Mouse (Mus musculus): ENCODE results near the gene Gcnt3.

Gene Gcnt3

DNA sequence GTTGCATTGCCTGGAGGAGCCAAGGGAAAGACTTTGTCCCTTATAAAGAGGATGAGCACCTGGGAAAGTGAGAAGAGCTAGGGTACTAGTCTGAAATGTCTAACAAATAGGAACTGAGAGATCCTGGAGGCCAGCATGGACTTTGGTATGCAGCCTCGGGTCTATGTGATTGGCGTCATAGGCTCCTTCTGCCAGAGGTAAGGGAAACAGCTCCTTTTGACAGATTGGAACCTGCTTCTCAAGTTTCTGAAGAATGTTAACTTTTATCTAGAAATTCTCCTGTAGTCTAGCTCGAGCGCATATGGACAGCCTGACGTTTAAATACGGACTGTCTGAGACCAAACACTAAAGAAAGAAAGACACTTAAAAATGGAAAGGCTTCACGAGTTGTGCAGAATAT lies at the start of gene Gcnt3:
Gene Gcnt3 (minus strand): TSS at position 101 of the 400 bp plus-strand sequence.
- DNase-seq, result no peak

DNA sequence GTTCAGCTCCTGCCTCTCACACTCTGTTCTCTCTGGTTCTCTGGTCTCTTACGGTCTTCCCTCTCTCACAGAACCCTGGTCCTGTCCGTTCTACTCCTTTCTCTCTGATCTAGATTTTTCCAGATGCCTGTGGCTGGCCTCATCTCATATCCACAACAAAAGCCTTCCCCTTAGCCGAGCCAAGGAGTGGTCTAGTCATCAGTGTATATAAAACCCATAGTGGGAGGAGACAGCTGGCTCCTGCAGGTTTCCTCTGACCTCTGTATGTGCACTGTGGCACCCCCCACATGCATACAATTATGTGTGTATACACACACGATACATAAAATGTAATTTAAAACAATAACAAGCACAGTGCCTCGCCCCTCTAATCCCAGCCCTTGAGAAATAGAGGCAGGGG lies 49.5 kb upstream of the Gcnt3 start:
- no peak for DNase-seq

DNA sequence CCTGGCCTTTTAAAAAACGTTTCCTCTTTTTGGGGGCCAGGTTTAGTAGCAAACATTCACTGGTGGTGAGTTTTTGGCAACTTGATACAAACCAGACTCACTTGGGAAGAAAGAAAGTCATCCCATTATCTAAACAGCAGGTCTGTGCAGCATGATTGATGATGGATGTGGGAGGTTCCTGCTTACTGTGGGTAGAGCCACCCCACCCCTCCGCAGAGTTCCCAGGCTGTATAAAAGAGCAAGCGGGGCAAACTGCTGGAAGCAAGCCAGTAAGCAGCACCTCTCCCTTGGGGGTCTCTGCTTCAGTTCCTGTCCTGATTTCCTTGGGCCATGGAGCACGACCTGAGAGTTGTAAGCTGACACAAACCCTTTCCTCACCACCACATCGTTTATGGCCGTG lies 48.2 kb upstream of the Gcnt3 start:
- no peak for DNase-seq

DNA sequence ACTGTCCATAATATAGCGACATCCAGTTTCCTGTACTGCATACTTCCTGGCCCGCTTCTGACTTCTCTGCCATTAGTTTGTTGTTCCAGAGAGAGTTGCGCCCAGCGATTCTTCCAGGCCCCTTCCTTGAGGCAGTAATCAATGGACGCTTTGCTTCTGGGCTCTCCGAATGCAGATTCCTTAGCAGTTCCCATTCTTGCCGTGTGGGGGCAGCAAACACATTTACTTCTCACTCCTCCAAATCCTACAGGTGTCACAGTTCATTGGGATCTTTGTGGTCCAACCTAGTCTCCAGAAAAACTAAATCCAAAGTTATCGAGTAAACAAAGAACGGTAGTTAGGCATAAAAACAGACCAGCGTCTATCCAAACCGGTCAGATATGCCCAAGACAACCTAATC lies 46.2 kb upstream of the Gcnt3 start:
- DNase-seq, result no peak

DNA sequence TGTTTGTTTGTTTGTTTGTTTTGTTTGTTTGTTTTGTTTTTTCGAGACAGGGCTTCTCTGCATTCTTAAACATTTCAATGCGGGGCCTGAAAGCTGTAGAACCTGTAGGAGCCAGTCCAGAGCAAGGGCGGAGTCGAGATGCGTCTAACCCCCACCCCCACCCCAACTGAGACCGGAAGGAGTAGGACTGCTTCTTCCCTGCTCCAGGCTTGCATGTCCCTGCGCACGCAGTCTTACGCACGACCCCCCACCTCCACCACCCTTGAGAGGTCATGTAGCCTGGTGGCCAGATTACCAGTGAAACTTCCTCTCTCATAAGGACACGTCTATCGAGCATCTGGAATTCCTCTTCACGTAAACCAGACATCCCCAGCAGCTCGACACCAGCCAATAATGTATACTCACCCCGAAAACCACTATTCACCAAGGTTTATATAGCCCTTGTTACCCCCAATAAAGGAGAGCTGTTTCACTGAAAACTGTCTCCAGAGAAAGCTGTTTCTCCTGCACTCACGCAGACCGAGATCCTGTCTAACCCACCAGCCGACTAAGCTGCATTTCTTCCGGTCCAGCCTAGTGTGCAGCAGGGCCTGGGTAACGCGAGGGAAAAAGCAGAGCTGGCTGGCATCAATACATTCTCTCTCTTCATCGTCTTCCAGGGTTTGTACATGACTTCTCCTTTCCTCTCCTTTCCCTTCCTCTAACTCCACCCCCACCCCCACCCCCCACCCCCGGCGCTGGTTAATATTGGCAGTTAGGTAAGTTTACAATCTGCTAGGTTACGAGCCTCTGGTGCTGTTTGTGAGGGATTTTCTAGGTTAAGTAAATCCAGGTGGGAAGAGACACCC lies 44.7 kb upstream of the Gcnt3 start:
- DNase-seq, result no peak

DNA sequence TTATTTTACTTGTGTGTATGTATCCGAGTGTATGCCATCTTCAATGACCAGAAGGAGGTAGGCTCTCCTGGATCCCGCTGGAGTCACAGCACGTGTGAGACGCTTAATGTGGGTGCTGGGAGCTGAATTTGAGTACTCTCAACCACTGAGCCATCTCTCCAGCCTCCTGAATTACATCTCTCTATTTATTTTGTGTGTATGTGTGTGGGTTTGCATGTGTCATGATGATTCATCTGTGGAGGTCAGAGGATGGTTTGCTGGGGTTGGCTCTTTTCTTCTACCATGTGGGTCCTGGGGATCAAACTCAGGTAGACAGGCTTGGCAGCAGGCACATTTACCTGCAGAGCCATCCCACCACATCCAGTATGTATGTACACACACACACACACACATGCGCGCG lies 43.9 kb upstream of the Gcnt3 start:
- no peak for DNase-seq

DNA sequence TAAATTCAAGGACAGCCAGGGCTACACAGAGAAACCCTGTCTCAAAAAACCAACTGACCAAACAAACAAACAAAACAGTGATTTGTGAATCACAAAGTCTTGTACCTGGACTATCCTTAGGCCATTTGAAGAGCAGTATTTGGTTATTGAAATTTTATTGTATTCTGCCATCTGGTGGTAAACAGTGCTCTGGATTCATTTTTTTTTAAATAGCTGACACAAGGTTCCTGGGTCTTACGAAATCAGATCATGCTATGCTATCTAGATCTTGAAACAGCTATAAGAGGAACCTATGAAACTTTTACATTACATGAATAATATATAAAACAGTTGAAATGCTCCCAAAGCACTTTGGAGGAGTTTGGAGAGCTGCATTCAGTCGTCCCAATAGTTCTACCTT lies 43.1 kb upstream of the Gcnt3 start:
- DNase-seq, result no peak

DNA sequence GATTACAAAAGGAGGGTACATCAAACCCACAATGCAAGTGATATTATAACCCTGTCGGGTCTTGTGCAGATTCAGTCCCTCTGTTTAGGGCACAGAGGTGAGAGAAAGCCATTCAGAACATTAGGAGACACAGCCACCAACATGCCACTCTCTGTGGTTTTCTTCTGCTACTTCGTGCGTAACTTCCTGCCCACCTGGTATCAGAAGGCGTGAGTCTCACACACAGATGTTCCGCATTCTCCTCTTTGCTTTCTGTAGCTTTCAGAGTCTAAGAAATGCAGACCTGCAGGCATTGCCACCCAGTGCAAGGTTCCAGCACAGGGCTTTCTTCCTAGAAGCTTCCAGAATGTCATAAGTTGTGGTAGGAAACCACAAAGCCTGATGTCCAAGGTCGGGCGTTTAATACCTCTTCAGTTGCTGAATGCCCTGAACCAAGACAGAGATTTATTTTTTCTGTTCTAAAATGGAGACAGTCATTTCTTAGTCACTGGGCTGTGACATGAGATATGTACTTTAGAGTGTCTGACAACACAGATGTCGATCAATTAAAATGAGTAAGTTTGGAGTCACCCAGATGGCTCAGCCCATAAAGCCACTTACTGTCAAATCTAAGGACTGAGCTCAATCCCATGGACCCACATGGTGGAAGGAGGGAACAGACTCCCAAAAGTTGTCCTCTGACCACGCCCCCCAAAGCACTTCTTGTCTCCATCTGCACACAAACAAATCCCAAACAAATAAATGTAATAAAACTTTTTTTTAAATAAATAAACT lies 42.3 kb upstream of the Gcnt3 start:
- no peak for DNase-seq

DNA sequence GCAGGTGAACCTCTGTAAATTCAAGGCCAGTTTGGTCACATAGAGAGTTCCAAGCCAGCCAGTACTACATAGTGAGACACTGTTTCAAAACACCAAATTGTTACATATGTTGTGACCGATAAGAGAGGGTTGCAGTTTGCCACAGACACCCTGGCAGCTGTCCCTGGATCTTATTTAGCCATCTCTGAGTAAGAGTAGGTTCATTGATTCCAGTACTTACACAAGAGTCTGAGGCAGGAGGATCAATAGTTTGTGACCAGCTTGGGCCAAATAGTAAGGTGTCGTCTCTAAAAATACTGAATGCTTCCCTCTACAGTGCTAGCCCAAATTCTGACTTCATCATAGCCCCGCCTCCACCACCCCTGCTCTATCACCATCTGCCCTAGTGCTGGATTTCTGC lies 40.1 kb upstream of the Gcnt3 start:
- DNase-seq, result no peak

DNA sequence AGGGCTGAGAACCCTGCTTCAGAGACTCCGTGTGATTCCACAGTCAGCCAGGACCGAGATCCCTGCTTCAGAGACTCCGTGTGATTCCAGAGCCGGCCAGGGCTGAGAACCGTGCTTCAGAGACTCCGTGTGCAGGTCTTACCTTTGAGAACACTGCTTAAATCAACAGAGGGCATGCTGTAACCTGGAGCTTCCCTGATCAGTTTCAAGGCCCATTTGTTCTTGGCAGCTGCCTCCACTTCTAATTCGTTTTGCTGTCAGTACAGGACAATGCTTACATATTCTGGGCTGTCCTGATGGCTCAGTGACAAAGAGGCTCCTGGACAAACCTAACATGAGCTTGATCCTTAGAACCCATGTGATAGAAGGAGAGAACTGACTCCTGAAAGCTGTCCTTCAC lies 39.3 kb upstream of the Gcnt3 start:
- DNase-seq, result no peak

DNA sequence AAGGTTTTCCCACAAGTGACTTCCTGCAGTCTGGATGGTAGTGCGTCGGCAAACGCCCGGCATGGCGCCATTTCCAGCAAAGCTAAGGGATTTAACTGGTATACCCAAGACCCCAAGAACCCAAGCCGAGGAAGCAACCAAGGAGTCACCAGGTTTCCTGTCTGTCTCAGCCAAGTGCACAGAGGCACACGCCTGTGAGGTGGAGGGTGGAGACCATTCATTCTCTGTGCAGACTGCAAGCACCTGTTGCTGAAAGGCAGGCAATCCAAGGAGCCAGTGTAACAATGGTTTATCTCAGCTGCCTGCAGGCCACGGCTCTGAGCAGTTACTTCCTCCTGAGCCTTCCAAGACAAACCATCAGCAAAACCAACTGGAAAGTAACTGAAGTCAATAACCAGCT lies 34.5 kb upstream of the Gcnt3 start:
- no peak for DNase-seq

DNA sequence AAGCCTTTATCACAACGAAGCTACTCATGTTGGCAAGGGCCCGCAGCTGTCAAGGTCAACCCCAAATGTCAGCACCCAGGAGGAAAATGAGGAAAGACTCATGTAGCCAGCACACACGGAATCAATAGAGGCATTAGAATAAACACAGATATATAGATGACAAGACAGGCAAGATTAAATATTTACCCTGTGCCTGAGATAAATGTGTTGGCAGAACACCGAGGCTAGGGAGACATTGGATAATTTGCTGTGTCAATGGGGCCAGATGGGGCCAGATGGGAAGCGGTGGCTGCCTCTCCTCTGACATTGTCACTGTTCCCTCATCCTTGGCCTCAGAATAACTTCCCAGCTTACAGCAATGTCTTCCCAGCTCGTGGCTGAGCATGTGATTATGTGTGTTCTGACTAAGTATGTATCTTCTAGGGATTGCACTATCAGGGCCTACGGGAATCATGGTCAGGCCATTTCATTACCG lies 32.1 kb upstream of the Gcnt3 start:
- DNase-seq, result no peak

DNA sequence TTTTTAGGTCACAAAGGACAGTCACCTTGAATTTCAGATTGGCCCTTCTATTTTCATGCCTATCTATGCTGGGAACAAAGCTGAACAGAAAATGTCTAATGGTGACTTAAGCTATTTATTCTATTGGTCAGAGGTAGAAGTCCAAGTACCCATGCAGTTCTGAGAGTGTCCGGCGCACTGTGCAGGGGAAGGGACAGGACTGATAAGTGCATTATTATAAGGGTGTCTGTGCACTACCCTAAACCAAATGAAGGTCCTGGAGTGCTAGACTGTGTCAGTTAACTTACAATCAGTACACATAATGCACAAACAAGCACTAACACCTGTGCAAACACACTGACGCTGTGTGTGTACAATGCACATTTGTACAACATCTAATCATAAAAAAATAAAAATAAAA lies 29.6 kb upstream of the Gcnt3 start:
- no peak for DNase-seq

DNA sequence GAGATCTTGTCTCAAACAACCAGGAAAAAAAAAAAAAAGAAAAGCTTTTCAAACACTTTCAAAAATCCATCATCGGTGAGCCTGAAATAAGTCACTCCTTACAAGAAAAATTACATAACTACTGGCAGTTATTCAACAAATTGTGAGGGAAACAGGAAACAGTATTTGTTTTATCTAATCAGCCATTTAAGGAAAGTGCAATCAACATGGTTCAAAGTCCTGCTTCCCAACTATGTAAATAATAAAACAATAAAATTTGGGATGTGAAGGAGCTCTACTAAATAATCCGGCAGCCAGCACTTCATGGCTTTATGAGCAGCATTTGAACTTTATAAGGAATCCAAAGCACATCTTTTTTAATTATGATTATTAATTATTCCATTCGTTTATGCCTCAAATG lies 24.1 kb upstream of the Gcnt3 start:
- no peak for DNase-seq

DNA sequence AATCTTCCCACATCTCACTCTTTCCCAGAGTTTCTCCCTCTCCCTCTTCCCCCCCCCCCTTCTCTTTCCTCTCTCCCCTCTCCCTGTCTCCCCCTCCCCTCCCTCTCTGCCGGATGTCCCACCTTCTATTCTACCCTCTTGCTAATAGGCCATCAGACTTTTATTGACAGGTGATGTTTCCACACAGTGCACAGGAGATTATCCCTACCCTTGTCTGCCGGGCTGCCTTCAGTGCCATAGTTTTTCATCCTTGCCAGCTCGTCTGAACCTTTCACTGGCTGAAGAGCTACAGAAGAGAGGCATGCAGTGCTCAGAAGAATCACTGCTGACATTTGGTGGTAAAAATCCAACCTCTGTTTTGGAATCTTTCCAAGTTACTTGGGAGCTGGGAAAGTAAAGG lies 15.5 kb upstream of the Gcnt3 start:
- no peak for DNase-seq

DNA sequence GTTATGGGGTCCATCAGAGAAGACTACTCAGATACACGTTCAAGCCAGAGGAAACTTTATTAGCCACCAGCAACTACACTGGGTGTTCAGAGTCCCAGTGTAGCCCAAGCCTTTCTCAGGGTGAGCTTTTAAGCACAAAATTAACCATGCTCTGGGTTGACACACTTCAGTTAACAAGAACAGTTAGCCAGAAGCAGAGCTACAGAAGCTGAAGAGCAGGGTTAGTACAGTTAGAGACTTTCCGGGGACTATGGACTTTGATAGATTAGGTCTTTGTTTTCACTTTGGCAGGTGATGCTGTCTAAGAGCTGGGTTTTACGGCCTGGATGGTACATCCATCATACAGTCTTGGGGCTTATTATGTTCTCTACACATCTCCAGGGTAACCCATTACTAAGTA lies 14.8 kb upstream of the Gcnt3 start:
- DNase-seq, result no peak

DNA sequence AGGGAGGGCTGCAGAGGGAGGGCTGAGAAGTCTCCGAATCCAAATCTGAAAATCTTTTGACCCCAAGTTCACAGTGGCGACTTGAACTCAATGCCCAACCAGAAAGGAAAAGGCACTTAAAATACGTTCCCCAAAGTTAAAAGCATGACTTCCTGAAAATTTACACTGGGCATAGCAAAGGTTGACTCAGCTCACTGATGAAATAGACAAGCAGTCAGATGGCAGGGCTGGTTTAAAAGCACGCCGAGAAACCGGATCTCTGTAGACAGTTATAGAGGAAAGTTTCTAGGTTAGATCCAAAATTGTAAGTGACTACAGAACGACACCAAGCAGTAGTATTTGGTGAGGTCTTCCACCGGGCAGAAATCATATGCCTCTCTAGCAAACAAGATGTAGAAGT lies 12.0 kb upstream of the Gcnt3 start:
- DNase-seq, result no peak

DNA sequence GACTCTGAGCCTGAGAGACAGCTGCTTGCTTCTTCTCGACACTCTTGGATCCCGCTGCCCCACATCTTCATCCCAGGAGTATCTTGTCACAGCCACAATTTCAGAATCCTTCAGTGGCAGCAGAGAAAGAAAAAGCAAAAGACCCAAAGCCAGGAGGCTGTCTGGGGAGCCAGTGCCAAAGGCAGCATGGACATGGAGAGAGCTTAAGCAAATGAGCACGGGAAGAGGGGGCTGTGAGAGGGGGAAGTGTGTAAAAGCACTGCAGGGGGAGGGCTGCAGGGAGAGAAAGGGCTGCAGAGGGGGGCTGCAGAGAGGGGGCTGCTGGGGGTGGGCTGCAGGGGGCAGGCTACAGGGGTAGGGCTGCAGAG lies 11.5 kb upstream of the Gcnt3 start:
- no peak for DNase-seq

DNA sequence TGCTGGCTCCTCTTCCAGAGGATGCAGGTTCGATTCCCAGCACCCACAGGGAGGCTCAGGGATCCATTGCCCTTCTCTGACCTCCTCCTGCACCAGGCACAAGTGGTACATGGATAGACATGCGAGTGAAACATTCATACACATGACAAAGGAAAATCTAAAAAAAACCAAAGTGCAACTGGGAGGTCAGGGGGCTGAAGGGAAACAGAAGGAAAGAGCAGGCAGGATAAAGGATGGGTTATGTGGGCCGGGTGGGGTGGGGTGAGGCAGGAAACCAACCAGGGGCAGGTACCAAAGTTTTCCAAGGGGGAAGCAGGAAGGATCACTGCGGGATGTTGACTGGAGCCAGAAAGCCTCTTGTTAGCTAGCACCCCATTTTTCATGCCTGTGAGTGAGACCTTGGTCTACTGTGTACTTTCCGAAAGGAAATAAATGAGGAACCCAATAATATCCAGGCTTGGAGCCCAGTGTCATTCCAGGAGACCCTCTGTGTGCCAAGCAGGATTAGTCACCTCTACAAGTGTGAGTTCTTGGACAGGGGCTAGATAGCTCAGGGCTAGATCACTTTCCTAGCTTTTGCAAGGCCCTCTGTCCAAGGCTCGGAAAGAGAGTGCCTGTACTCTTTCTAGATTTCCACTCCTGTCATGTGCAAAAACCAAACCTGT lies 11.0 kb upstream of the Gcnt3 start:
- DNase-seq, result no peak

DNA sequence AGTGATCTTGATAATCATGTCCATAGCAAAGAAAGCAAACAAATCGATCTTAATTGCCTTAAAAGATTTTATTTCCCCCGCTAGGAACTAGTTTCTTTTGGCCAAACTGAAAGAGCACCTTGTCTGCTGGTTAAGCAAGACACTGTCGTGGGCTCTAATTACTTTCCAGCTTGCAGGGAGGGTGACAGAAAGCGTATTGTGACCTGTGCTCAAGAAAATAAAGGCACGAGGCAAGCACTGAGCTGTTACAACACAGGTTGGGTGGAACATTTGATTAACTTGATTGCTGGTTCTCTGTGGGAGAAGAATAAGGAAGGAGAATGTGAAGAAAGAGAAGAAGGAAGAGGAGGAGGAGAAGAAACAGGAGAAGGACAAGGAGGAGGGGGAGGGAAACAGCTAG lies 10.4 kb upstream of the Gcnt3 start:
- DNase-seq, result no peak

DNA sequence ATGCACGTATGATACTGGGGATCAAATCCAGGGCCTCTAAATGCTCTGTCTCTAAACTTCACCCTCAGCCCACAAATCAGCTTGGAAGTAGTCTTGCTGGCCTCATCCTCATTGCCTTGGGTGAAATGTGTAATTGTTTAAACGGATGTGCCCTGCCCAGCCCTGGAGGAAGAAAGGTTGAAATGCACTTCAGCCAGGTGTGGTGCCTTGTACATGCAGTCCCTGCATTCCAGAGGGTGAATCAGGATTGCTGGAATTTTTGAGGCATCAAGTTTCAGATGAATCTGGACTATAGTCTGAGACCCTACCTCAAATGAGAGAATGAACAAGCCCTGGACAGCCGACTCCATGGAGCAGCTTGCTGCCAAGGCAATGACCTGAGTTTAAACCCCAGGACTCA lies 10.0 kb upstream of the Gcnt3 start:
- no peak for DNase-seq

DNA sequence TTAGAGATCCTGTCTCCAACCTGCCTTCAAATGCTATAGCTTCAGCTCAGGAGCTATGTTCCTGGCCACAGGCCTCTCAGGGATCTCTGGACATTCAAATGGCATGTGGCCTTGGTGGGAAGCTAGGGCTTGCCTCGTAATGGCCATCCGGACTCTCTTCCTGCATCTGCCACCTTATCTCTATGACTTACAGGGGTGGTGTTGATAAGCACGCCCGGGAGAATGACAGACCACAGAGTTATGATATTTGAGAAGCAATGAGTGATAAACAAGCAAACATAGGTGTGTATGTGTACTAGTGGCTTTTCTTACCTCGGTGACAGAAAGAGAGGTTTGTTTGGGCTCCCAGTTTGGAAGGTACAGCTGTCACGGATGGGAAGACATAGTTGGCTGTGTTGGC lies 8.4 kb upstream of the Gcnt3 start:
- no peak for DNase-seq

DNA sequence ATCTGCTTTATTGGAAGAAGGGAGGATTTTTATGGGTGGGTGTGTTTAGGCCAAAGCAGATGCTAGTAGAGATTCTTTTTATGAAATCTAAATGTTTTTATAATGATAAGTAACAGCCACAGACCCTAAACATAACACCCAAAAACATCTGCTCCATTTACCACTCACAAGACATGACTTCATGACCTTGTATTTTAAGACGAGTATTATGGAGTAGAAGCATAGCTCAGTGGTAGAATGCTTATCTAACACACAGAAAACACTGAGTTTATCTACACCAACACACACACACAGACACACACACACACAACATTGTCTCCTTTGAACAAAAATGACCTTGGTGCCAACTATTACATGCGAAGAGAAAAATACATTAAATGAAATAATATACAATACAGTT lies 7.0 kb upstream of the Gcnt3 start:
- DNase-seq, result no peak

DNA sequence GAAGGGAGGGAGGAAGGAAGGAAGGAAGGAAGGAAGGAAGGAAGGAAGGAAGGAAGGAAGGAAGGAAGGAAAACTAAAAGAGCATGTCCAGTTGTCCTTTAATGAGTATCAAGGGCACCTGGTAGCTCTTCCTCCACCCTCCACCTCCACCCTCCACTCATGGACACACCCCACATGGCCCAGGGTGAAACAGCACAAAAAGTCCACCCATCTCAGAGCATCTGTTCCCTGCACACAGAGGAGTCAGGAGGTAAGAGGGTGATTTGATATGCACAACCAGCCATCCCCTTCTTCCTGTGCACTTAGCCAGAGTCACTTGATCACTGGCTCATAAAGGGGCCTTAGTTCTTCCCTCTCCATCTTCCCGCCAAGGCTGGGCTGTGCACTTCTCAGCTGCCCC lies 5.0 kb upstream of the Gcnt3 start:
- no peak for DNase-seq
